Mouse (Mus musculus) ovary, adult 18-20 months (tissue): ENCODE measurements around the gene Scamp2.

Source experiments
- DNase-seq: peaks from one replicate; pipeline ENCODE4 v3.0.0; 2022; ENCODE audit warnings: low spot score, mixed read lengths

The Scamp2 gene

GRCm38 (mm10) chr9:57560861-57561710, at the start of gene Scamp2:
TSS of gene Scamp2 (plus strand) at chr9:57560943.
- peak; percentile 86 for DNase-seq

DNA sequence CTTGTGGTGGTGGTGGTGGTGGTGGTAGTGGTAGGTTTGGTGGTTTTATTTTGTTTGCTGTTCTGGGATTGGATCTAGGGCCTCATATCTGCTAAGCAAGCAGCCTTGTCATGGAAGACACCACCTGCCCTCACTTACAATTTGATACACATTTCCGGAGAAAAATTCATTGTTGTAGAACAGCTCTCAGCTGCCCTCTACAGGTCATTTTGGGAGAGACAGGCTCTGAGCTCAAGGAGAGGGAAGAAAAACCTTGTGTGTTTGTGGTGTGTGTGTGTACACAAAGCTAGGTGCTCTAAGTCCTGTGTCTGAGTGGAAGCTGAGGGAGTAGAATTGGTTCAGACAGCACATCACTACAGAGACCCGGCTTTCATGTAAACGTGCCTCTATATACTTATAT, 43.6 kb upstream of the Scamp2 start:
- DNase-seq = no peak

GRCm38 (mm10) chr9:57520375-57521055, 40.2 kb upstream of the Scamp2 start:
- no peak for DNase-seq

GRCm38 (mm10) chr9:57521056-57521911, 39.5 kb upstream of the Scamp2 start, which contains the start of gene Cox5a:
TSS of gene Cox5a (plus strand) at chr9:57521274.
- DNase-seq = peak; percentile 90

GRCm38 (mm10) chr9:57522114-57522860, 38.5 kb upstream of the Scamp2 start:
- DNase-seq = no peak

DNA sequence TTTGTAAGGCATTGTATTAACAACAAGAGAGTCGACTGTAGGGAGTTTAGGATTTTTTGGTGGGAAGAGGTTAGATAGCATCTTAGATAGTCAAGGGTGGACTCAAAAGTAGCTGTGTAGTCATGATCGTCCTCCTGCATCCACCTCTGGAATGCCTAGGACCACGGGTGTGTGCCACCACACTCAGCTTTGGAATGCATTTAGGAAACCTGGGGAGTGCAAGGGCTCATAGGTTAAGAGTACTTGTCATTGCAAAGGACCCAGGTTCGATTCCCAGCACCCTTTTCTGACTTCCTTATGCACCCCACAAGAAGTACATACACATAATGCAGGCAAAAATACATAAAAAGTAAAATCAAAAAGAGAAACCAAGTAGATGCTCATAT, 37.9 kb upstream of the Scamp2 start:
- DNase-seq = no peak

DNA sequence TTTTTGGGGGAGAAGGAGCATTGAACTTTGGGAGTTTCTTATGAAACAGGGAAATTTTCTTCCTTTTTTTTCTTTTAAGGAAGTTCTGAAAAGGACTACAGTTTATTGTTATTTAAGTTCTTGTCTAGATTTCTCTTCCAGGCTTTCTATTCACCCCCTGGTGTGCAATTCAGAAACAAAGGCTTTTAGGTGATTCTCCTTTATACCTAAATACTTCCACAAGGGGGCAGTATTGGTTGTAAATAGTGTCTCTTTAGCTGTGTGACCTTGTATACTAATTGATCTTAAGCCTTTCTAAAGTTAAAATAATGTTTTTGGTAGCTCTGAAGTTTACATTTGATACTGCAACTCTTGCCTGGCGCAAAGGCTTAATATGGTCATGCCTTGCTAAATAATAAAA, 37.0 kb upstream of the Scamp2 start:
- no peak for DNase-seq

GRCm38 (mm10) chr9:57524439-57524838, 36.3 kb upstream of the Scamp2 start:
- no peak for DNase-seq

GRCm38 (mm10) chr9:57525516-57525915, 35.2 kb upstream of the Scamp2 start:
- DNase-seq = no peak

GRCm38 (mm10) chr9:57526435-57526834, 34.3 kb upstream of the Scamp2 start:
- DNase-seq = no peak

DNA sequence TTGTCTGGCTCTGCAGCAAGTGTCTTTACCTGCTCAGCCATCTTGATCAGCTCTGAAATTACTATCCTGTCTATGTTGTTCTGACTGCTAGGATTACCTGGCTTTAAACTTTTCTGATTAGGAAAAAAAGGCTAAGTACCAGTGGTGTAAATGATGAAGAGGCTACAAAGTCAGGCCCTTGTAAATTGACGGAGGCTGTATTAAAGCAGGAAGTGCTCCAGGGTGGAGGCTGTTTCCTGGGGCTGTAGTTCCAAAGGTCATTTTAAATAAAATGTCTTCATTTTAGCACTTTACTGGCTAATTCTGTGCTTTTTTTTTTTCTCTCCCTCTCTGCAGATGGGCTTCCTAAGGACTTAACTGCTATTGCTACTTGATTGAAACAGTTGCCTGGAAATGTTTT, 28.8 kb upstream of the Scamp2 start:
- DNase-seq = no peak

GRCm38 (mm10) chr9:57536362-57536761, 24.4 kb upstream of the Scamp2 start:
- DNase-seq = no peak

- DNase-seq = peak; percentile 83
Observed at GRCm38 (mm10) chr9:57537044-57537727, 23.6 kb upstream of the Scamp2 start, which contains the start of gene Fam219b. TSS of gene Fam219b (plus strand) at chr9:57537528.

GRCm38 (mm10) chr9:57537728-57538181, 23.0 kb upstream of the Scamp2 start:
- no peak for DNase-seq

GRCm38 (mm10) chr9:57539550-57539949, 21.2 kb upstream of the Scamp2 start:
- DNase-seq = no peak

GRCm38 (mm10) chr9:57541312-57541711, 19.4 kb upstream of the Scamp2 start:
- no peak for DNase-seq

DNA sequence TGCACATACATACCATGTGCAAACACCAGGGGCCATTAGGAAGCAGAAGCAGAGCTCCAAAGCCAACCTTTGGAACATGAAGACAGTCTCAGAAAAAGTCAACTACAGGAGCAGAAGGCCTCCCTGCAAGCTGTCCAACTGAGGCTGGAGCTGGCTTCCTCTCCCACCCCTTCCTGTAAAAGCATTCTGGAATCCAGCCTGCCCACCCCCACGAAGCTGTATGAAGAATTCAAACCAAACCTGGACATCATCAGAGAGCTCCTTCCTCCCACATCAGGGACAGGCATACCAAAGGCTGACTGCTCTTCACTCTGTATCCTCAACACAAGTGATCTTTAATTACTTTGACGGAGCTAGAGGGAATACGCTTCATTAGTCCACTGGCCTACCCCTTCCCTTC, 16.8 kb upstream of the Scamp2 start:
- no peak for DNase-seq

DNA sequence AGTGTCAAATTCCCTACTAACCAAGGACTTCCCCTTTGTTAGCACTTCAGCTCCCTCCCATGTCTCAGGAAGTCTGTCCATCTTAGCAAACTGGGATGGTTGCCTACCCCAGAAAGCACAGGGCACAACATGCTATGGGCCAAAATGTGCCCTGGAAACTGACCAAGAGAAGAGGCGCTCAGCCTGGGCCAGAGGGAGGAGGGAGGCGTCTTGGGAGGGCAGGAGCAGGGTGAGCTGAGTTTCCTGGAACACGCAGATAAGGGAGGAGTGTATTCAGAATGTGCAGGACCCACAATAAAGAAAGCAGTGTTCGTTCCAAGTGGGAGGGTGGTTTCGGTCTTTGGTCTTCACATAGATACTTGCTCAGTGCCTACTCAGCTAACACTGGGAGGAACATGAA, 13.5 kb upstream of the Scamp2 start:
- DNase-seq = peak; percentile 80

DNA sequence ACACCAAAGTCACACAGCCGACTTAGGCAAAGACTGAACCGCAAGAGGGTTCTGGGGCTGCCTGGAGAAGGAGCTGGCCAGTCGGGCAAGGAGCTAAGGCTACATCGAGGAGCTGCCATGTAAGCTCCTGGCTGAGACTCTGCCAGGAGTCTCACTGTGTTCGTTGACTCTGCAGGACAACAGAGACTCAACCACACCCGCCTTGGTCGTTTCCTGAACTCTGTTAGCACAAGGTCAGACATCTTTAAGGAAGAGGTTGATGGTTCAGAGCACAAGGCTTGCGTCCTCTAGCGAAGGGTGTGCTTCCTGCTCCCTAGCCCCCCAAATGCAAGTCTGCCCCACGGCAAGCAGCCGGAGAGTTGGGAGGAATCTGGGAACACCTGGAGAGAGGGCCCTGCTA, 12.9 kb upstream of the Scamp2 start:
- DNase-seq = no peak

DNA sequence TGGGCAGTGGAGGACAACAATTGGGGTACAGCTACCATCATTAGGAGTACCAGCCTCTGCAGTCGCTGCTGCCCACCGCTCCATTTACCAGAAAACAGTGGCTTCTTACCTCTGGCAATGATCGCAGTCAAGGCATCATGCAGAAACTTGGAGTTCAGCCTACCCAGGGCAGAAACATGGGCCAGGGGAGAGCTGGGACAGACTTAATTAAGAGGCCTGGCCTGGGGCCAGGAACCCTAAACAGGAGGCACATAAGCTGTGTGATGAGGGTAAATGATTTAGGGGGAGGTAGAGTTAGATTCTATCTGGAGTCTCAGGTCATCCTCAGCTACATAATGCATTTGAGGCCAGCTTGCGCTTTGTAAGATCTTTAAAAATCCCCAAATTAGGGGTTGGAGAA, 11.6 kb upstream of the Scamp2 start:
- DNase-seq = no peak
